Mouse (Mus musculus) left cerebral cortex, adult 9 months (tissue): Measurements from ENCODE around the gene Spata17.

Experiments used
- DNase-seq, 2 experiments: peaks; one replicate each; pipeline ENCODE4 v3.0.0; 2022; ENCODE audit warnings: low spot score in 2 of 2

Gene Spata17

GRCm38 (mm10) chr1:187004306-187004705 lies 211.0 kb downstream of the Spata17 start:
- DNase-seq: no peak

DNA sequence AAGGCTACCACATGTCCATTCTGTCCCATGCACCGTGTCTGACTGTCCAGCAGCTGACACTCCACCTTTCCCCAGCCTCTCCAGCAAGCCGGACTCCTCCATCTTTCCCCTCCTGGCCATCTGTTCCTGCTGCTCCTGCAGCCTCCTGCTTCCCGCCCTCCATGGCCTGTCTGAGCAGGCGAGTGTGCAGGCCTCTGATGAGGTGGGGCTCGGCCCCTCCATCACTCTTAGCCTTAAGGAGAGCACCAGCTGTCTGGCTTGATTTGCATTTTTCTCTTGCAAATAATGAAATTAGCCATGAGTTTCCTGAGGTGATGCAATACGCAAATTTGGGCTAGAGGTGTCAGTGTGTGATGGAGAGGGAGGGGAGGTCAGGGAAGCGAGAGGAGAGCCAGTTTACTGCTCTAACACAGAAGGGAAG lies 211.8 kb downstream of the Spata17 start:
- no peak for DNase-seq

- DNase-seq: no peak
Observed at GRCm38 (mm10) chr1:186997596-186998304, 217.5 kb downstream of the Spata17 start.
